Mouse (Mus musculus) liver, embryonic 14 days (tissue): ENCODE data around the gene Zfp451. TPM values are rescaled to one million over a fixed set of nuclear protein-coding genes. Genes with fewer than 3 reads are reported as not detected.

Source experiments
- polyA plus RNA-seq: library from polyadenylated mRNA; depleted of rRNA; stranded (reverse); fragments of >200 nt; gene quantifications from 2 replicates; pipeline ENCODE4 v1.2.3, GENCODE M21; 2012; rRNA removed

The Zfp451 gene
- 5.8 and 6.8 TPM in 2 replicates for polyA plus RNA-seq

GRCm38 (mm10) chr1:33813868-33814794, at the start of gene Zfp451:
Gene Zfp451, minus strand, starts transcription at chr1:33814595.

GRCm38 (mm10) chr1:33757491-33758041, 56.8 kb downstream of the Zfp451 start, which contains the start of gene Bag2:
Gene Bag2, minus strand, starts transcription at chr1:33757795.

DNA sequence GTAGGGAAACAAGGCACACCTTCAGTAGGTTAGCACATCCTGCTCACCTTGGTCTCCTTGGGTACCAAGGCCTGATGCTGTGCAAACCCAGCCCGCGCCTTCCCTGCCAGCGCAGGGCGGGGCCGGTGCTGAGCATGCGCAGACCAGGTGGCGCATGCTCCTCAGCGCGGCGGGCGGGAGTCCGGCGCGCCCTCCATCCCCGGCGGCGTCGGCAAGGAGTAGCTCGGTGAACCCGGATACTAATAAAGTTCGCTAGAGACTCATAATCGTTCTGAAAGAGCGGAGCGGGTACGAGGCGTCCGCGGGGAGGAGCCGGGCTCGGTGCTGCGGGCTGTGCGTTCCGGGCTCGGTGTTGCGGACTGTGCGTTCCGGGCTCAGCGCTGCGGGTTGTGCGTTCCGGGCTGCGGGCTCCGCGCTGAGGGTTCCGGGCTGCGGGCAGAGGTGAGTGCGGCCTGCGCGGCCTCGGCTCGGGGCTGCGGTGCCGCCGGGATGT, 94.6 kb downstream of the Zfp451 start, which contains the start of gene Rab23:
Gene Rab23, plus strand, starts transcription at position 155 of the 493 bp plus-strand sequence.

Other genes starting within 250 kb of the Zfp451 start
- 33.6 and 40.0 TPM in 2 replicates for gene Prim2, start 144.8 kb downstream of the Zfp451 start, polyA plus RNA-seq
- 2.1 and 3.3 TPM in 2 replicates for gene Rab23, start 94.7 kb downstream of the Zfp451 start, polyA plus RNA-seq
- gene Bag2, start 56.8 kb downstream of the Zfp451 start, polyA plus RNA-seq = 27.1 and 31.9 TPM in 2 replicates
- 0.56 and 0.57 TPM in 2 replicates for gene Bend6, start 93.2 kb upstream of the Zfp451 start, polyA plus RNA-seq
- 5.4 and 5.7 TPM in 2 replicates for gene Dst, start 93.6 kb upstream of the Zfp451 start, polyA plus RNA-seq